ENCODE assay signal across 20 mouse cellular contexts in the genomic region with DNA sequence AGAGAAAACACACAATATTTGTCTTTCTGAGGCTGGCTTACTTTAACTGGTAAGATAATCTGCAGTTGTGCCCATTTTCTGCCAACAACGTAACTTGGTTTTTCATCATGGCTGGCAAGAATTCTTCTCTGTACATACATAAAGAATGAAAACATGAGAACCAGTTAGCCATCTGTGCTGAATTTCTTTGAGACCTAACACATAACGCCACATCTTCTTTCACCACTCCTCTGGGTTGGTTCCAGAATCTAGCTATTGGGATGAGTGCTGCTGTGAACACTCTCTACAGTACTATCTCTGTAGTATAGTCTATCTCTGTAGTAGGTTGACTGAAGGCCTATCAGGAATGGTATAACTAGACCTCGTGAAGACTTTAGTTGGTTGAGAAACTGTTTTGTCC.
"Had no signal": no experiment of that assay in that cellular context is flagged by ENCODE, and none has a peak within 500 bp of the region (broad histone marks: within the 10 kb centered on the region; RNA-seq: fewer than 3 reads in every experiment).

No protein-coding gene starts in this region.

- ATAC-seq: inflammation-experienced regulatory T-cells, adult 6 months; intestine, embryonic 15.5 days; intestine, postnatal 0 days; liver, embryonic 12.5 days had no signal

- H3K27ac ChIP-seq: heart, embryonic 10.5 days; hindbrain, embryonic 13.5 days; hindbrain, embryonic 15.5 days; intestine, embryonic 15.5 days; layer of hippocampus, adult 2 months; left cerebral cortex, adult 2 months; limb, embryonic 10.5 days; limb, embryonic 12.5 days; liver, embryonic 12.5 days; liver, embryonic 14.5 days had no signal

- H3K4me3 ChIP-seq: heart, embryonic 10.5 days; heart, embryonic 12.5 days; hindbrain, embryonic 13.5 days; hindbrain, embryonic 15.5 days; intestine, embryonic 15.5 days; layer of hippocampus, adult 2 months; left cerebral cortex, adult 2 months; limb, embryonic 10.5 days; limb, embryonic 12.5 days; liver, embryonic 12.5 days had no signal

- H3K4me1 ChIP-seq: heart, embryonic 12.5 days; hindbrain, embryonic 13.5 days; hindbrain, embryonic 15.5 days; intestine, embryonic 15.5 days; limb, embryonic 10.5 days; limb, embryonic 12.5 days; liver, embryonic 12.5 days had no signal

- H3K9ac ChIP-seq: heart, embryonic 12.5 days; hindbrain, embryonic 13.5 days; hindbrain, embryonic 15.5 days; intestine, embryonic 15.5 days; limb, embryonic 12.5 days; liver, embryonic 12.5 days; liver, embryonic 14.5 days had no signal

- H3K9me3 ChIP-seq: heart, embryonic 10.5 days; heart, embryonic 12.5 days; hindbrain, embryonic 13.5 days; hindbrain, embryonic 15.5 days; intestine, embryonic 15.5 days; limb, embryonic 10.5 days; limb, embryonic 12.5 days; liver, embryonic 12.5 days had no signal

- DNase-seq: gastrocnemius, postnatal 10 days; gastrocnemius, postnatal 36 days; kidney, adult 18-20 months; kidney, adult 8-10 months; kidney, postnatal 10 days; kidney, postnatal 4 days; liver had no signal

- H3K4me2 ChIP-seq: heart, embryonic 12.5 days; hindbrain, embryonic 13.5 days; hindbrain, embryonic 15.5 days; intestine, embryonic 15.5 days; limb, embryonic 12.5 days; liver, embryonic 12.5 days had no signal

- H3K27me3 ChIP-seq: heart, embryonic 12.5 days; hindbrain, embryonic 13.5 days; hindbrain, embryonic 15.5 days; intestine, embryonic 15.5 days; limb, embryonic 12.5 days; liver, embryonic 12.5 days had no signal

- H3K36me3 ChIP-seq: heart, embryonic 10.5 days; heart, embryonic 12.5 days; hindbrain, embryonic 13.5 days; hindbrain, embryonic 15.5 days; intestine, embryonic 15.5 days; limb, embryonic 10.5 days; limb, embryonic 12.5 days; liver, embryonic 12.5 days had no signal
